Mouse (Mus musculus) lung, adult 2 months (tissue): ENCODE measurements at regions not wholly inside any gene's neighbourhood (a gene's known extent, or its start where the extent isn't known, plus 50 kb on each side); places are given as distances from the start of the nearest gene placed in this dataset.

Experiments used
- DNase-seq: peaks from one replicate; pipeline ENCODE4 v3.0.0; 2022
- H3K4me1 ChIP-seq: fragments of 200-500 bp; 2 replicates; pipeline ENCODE4 v1.6.1; 2011; ENCODE audit warnings: low read length; ENCODE audit not compliant: control insufficient read depth, insufficient read depth
- H3K4me3 ChIP-seq: fragments of 200-500 bp; replicated peaks from 2 replicates; pipeline ENCODE3; 2011; ENCODE audit warnings: low read depth, mild to moderate bottlenecking, control low read depth, low read length; ENCODE audit errors: extremely low read depth
- CTCF ChIP-seq: fragments of 200-500 bp; IDR thresholded peaks from 2 replicates; pipeline ENCODE4 v1.5.1; 2011; ENCODE audit warnings: mild to moderate bottlenecking, low read length, control low read depth; ENCODE audit not compliant: insufficient read depth
- POLR2A ChIP-seq: fragments of 200-500 bp; IDR thresholded peaks from 2 replicates; pipeline ENCODE4 v1.6.1; 2011; ENCODE audit warnings: low read depth, mild to moderate bottlenecking, control low read depth, low read length, borderline replicate concordance; ENCODE audit errors: extremely low read depth
- WGBS: fragments of 180-500 bp; shearing (Covaris S2); methylation state at CpG from one replicate; pipeline ENCODE4 v1.1.7; 2018; 5-methylcytosine and 5-hydroxymethylcytosine counted together

GRCm38 (mm10) chr14:100462321-100462720 is 177.8 kb upstream of the Klf12 start:
- 72% methylated on average over 6 of the region's 6 CpGs for WGBS
- DNase-seq: no peak
- no peak overlapping the region for H3K4me3 ChIP-seq

DNA sequence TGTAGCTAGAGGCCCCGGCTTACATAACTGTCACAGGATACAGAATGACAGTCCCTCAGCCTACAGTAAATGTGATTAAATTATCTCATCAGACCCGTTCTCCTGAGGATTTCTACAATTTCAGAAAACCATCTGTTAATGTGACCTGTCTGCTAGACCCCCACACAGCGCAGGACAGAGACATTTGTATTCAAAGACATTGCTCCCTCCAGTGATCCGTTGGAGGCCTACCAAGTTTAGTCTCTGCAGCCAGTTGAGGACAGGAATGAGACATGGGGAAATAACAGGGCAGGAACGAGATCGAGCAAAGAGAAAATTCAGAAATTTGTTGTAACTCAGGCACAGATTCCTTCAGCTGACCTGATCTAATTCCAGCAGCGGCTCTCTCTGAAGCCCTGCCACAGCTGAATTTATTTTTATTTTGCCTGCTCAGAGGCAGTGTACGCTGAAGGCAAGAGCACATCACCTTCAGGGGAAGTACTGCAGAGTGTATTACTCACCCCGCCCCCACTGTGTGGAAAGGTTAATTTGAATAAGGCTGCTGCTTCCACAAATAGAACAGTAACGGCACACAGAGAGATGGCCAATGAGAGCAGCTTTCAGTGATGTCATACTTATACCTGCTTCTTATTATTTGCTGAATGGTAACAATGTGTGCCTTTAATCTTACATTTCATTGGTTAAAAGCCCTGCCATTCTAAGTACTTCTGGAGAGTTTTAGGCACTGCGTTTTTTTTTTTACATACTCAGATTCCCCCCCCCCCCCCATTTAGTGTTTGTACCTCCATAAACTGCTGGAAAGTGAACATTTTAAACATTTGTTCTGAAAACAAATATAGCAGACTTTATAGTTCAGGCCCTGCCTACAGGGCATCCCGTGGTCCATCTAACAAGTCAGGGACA is 176.9 kb upstream of the Klf12 start:
- no peaks in the 10 kb centered on the region for H3K4me1 ChIP-seq
- TF ChIP-seq POLR2A (no peak), CTCF (no peak)
- H3K4me3 ChIP-seq: no peak overlapping the region
- no peak for DNase-seq
- 41% methylated on average over 12 of the region's 12 CpGs for WGBS

More at GRCm38 (mm10) chr14:100462321-100462720, 177.8 kb upstream of the Klf12 start:
- TF ChIP-seq CTCF: no peak
- TF ChIP-seq POLR2A: no peak
- no peaks in the 10 kb centered on the region for H3K4me1 ChIP-seq

GRCm38 (mm10) chr14:100459601-100460290 is 175.3 kb upstream of the Klf12 start:
- WGBS: 31% methylated on average over 8 of the region's 8 CpGs
- no peak overlapping the region for H3K4me3 ChIP-seq
- TF ChIP-seq CTCF (no peak), POLR2A (no peak)
- no peaks in the 10 kb centered on the region for H3K4me1 ChIP-seq
- DNase-seq: no peak

DNA sequence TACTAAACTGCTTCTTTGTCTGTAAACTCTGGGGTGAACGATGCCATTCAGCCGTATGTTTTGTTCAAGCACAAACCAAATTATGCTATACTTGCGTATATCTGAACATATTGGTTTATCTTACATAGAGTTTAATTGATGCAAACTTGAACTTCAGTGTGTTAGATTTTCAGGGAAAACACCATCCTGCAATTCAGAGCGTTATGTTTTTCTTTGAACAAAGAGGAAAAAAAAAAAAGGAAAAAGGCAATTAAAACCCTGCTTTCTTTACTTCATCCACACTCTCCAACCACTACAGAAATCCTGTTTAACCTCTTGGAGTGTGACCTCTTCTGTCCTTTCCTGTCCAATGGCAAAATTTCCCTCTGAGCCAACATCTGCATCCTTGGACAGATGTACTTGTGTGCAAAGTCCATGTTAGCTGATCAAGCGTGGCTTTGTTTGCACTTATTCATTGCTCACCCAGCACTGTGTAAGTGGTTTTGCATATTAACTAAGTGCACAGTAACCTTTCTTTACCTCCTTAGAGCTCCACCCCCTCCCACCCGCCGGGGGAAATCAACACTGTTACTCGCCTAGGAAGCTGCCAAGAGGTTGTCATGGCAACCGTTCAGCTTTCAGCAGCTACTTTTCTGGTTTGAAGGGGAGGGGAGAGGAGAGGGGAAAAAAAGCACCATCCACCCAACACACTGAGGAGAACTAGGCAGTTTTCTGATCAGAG is 174.4 kb upstream of the Klf12 start:
- no peak for TF ChIP-seq POLR2A
- TF ChIP-seq CTCF: no peak
- H3K4me3 ChIP-seq: no peak overlapping the region
- 30% methylated on average over 9 of the region's 9 CpGs for WGBS
- H3K4me1 ChIP-seq: no peaks in the 10 kb centered on the region
- DNase-seq: no peak

GRCm38 (mm10) chr14:100457870-100458726 is 173.6 kb upstream of the Klf12 start:
- DNase-seq: no peak
- Histone ChIP-seq H3K4me1 (no peaks in the 10 kb centered on the region), H3K4me3 (no peak overlapping the region)
- 57% methylated on average over 7 of the region's 7 CpGs for WGBS
- TF ChIP-seq CTCF (no peak), POLR2A (no peak)

- DNase-seq: no peak
- 87% methylated on average over 1 of the region's 1 CpGs for WGBS
Observed at GRCm38 (mm10) chr14:100446130-100446529, 161.7 kb upstream of the Klf12 start.

GRCm38 (mm10) chr14:100444848-100445247 is 160.4 kb upstream of the Klf12 start:
- Histone ChIP-seq H3K4me1 (no peaks in the 10 kb centered on the region), H3K4me3 (no peak overlapping the region)
- TF ChIP-seq POLR2A: no peak
- TF ChIP-seq CTCF: no peak
- WGBS: 60% methylated on average over 3 of the region's 3 CpGs
- no peak for DNase-seq

More at GRCm38 (mm10) chr14:100446130-100446529, 161.7 kb upstream of the Klf12 start:
- no peaks in the 10 kb centered on the region for H3K4me1 ChIP-seq
- H3K4me3 ChIP-seq: no peak overlapping the region
- TF ChIP-seq POLR2A (no peak), CTCF (no peak)

GRCm38 (mm10) chr14:100444099-100444498 is 159.6 kb upstream of the Klf12 start:
- H3K4me1 ChIP-seq: no peaks in the 10 kb centered on the region
- WGBS: 65% methylated on average over 2 of the region's 2 CpGs

More at GRCm38 (mm10) chr14:100444099-100444498, 159.6 kb upstream of the Klf12 start:
- DNase-seq: no peak
- no peak for TF ChIP-seq POLR2A
- no peak for TF ChIP-seq CTCF
- H3K4me3 ChIP-seq: no peak overlapping the region
